ENCODE assay signal across 10 mouse cellular contexts in genomic region chr6:29915836-29916235, GRCm38 (mm10). TPM values are rescaled to one million over a fixed set of nuclear protein-coding genes. Genes with fewer than 3 reads are reported as not detected.
DNase-seq lines count a peak whose midpoint lies in the region; ATAC-seq and TF ChIP-seq lines count a peak whose summit lies in the region.
"Had no signal": no experiment of that assay in that cellular context is flagged by ENCODE, and none has a peak within 500 bp of the region (broad histone marks: within the 10 kb centered on the region; RNA-seq: fewer than 3 reads in every experiment).

No protein-coding gene starts in this region.

- no peak for TF ChIP-seq CTCF in midbrain, postnatal 0 days (IDR thresholded peaks at IDR 0.05)

- WGBS in heart, embryonic 15.5 days: 46% methylated on average over 9 of the region's 9 CpGs
- 31% methylated on average over 9 of the region's 9 CpGs for WGBS in midbrain, embryonic 10.5 days
- 31% methylated on average over 9 of the region's 9 CpGs for WGBS in midbrain, postnatal 0 days
- 40% methylated on average over 9 of the region's 9 CpGs for WGBS in embryonic facial prominence, embryonic 15.5 days
- WGBS in neural tube, embryonic 15.5 days: 33% methylated on average over 9 of the region's 9 CpGs

- H3K9me3 ChIP-seq in heart, embryonic 15.5 days (replicated peaks): no peaks in the 10 kb centered on the region
- H3K9me3 ChIP-seq in midbrain, embryonic 10.5 days (replicated peaks): no peaks in the 10 kb centered on the region
- no peaks in the 10 kb centered on the region for H3K9me3 ChIP-seq in midbrain, postnatal 0 days (ENCODE audit: low read length)
- H3K9me3 ChIP-seq in embryonic facial prominence, embryonic 15.5 days (replicated peaks): no peaks in the 10 kb centered on the region
- no peaks in the 10 kb centered on the region for H3K9me3 ChIP-seq in neural tube, embryonic 15.5 days (replicated peaks)

- no peaks in the 10 kb centered on the region for H3K36me3 ChIP-seq in heart, embryonic 15.5 days
- H3K36me3 ChIP-seq in midbrain, embryonic 10.5 days: no peaks in the 10 kb centered on the region
- H3K36me3 ChIP-seq in midbrain, postnatal 0 days (ENCODE audit: insufficient read depth, low read length): no peaks in the 10 kb centered on the region
- H3K36me3 ChIP-seq in embryonic facial prominence, embryonic 15.5 days: no peaks in the 10 kb centered on the region
- H3K36me3 ChIP-seq in neural tube, embryonic 15.5 days: peaks cover 3% of the 10 kb centered on the region; the same call in 1 of the 2 replicates

- peak overlapping the region; percentile 85 for H3K4me2 ChIP-seq in heart, embryonic 15.5 days
- no peak overlapping the region for H3K4me2 ChIP-seq in midbrain, postnatal 0 days (ENCODE audit: low read depth, low read length, poor library complexity, severe bottlenecking)
- H3K4me2 ChIP-seq in embryonic facial prominence, embryonic 15.5 days (replicated peaks): peak overlapping the region; percentile 97; the same call in 1 of the 2 replicates
- H3K4me2 ChIP-seq in neural tube, embryonic 15.5 days: peak overlapping the region; percentile 77

- no peak overlapping the region for H3K27ac ChIP-seq in heart, embryonic 15.5 days
- no peak overlapping the region for H3K27ac ChIP-seq in midbrain, embryonic 10.5 days (replicated peaks)
- no peak overlapping the region for H3K27ac ChIP-seq in midbrain, postnatal 0 days (ENCODE audit: low read depth, low read length)
- no peak overlapping the region for H3K27ac ChIP-seq in embryonic facial prominence, embryonic 15.5 days (replicated peaks)
- no peak overlapping the region for H3K27ac ChIP-seq in neural tube, embryonic 15.5 days (replicated peaks)

- H3K4me1 ChIP-seq in heart, embryonic 15.5 days (replicated peaks): peaks cover 13% of the 10 kb centered on the region
- peaks cover 13% of the 10 kb centered on the region for H3K4me1 ChIP-seq in midbrain, embryonic 10.5 days
- no peaks in the 10 kb centered on the region for H3K4me1 ChIP-seq in midbrain, postnatal 0 days (ENCODE audit: insufficient read depth, low read length)
- peaks cover 14% of the 10 kb centered on the region for H3K4me1 ChIP-seq in embryonic facial prominence, embryonic 15.5 days
- peaks cover 9% of the 10 kb centered on the region for H3K4me1 ChIP-seq in neural tube, embryonic 15.5 days

- H3K27me3 ChIP-seq in heart, embryonic 15.5 days: no peaks in the 10 kb centered on the region
- peaks cover 49% of the 10 kb centered on the region for H3K27me3 ChIP-seq in midbrain, embryonic 10.5 days (ENCODE audit: low read depth, poor library complexity, severe bottlenecking)
- peaks cover 5% of the 10 kb centered on the region for H3K27me3 ChIP-seq in midbrain, postnatal 0 days (ENCODE audit: insufficient read depth, low read length)
- H3K27me3 ChIP-seq in embryonic facial prominence, embryonic 15.5 days: peaks cover 6% of the 10 kb centered on the region; the same call in 1 of the 2 replicates
- peaks cover 26% of the 10 kb centered on the region for H3K27me3 ChIP-seq in neural tube, embryonic 15.5 days (replicated peaks)

- no peak for ATAC-seq in heart, embryonic 15.5 days (replicated peaks; ENCODE audit: insufficient number of reproducible peaks, insufficient read depth, low FRiP score, low read depth)
- ATAC-seq in midbrain, postnatal 0 days (ENCODE audit: low FRiP score): no peak
- no peak for ATAC-seq in embryonic facial prominence, embryonic 15.5 days (ENCODE audit: insufficient number of reproducible peaks, low FRiP score, low TSS enrichment, low read depth)
- no peak for ATAC-seq in neural tube, embryonic 15.5 days (ENCODE audit: low FRiP score)

- H3K9ac ChIP-seq in heart, embryonic 15.5 days: no peak overlapping the region
- H3K9ac ChIP-seq in midbrain, postnatal 0 days (replicated peaks; ENCODE audit: low read length, poor library complexity, severe bottlenecking): no peak overlapping the region
- no peak overlapping the region for H3K9ac ChIP-seq in embryonic facial prominence, embryonic 15.5 days
- no peak overlapping the region for H3K9ac ChIP-seq in neural tube, embryonic 15.5 days (replicated peaks)

- H3K4me3 ChIP-seq in heart, embryonic 15.5 days: peak overlapping the region; percentile 71; the same call in 1 of the 2 replicates
- H3K4me3 ChIP-seq in midbrain, embryonic 10.5 days: peak overlapping the region; percentile 77; the same call in 1 of the 2 replicates
- H3K4me3 ChIP-seq in midbrain, postnatal 0 days (ENCODE audit: low read depth, low read length): no peak overlapping the region
- no peak overlapping the region for H3K4me3 ChIP-seq in embryonic facial prominence, embryonic 15.5 days (replicated peaks)
- no peak overlapping the region for H3K4me3 ChIP-seq in neural tube, embryonic 15.5 days (replicated peaks)

- no peak for DNase-seq in heart, adult 18-20 months
- no peak for DNase-seq in midbrain, embryonic 10.5 days (ENCODE audit: low spot score)
- DNase-seq in midbrain, postnatal 0 days (ENCODE audit: low spot score): no peak
- DNase-seq in gastrocnemius, postnatal 4 days (ENCODE audit: low spot score in 2 of 2): no peak
- DNase-seq: adrenal gland, adult 2 months; cerebellum, adult 11-12 months; right cerebral cortex, postnatal 4 days had no signal

RNA-seq across cellular contexts. Expression of gene Strip2, which starts 1.0 kb away (rescaled TPM):
- 53.2 and 63.1 TPM in 2 replicates for polyA plus RNA-seq in heart, embryonic 15.5 days (2015; fragmentation: Nextera tagmentation; extraction: Ambion mirVana)
- 10 to 100 TPM; 53.5 to 55.1 TPM for total RNA-seq in heart, adult 18-20 months (2021)
- polyA plus RNA-seq in midbrain, embryonic 10.5 days (2016; fragmentation: Nextera tagmentation; extraction: Ambion mirVana): 0.65 TPM in 2 replicates
- 12.5 and 13.3 TPM in 2 replicates for total RNA-seq in midbrain, postnatal 0 days (2014; rRNA removed)
- polyA plus RNA-seq in midbrain, postnatal 0 days (2015; fragmentation: Nextera tagmentation; extraction: Ambion mirVana): 5.2 and 5.8 TPM in 2 replicates
- polyA plus RNA-seq in embryonic facial prominence, embryonic 15.5 days (2015; fragmentation: Nextera tagmentation; extraction: Ambion mirVana): 1.0 and 1.1 TPM in 2 replicates
- 4.6 and 4.8 TPM in 2 replicates for polyA plus RNA-seq in neural tube, embryonic 15.5 days (2015; fragmentation: Nextera tagmentation; extraction: Ambion mirVana)
- total RNA-seq in gastrocnemius, postnatal 4 days (2021): 10 to 100 TPM; 10.3 to 10.9 TPM

Comparison
In these comparisons a context has a peak if more than half of its experiments do, and no peak if none do; other contexts are left out.
1. H3K4me3 ChIP-seq: peak in heart, embryonic 15.5 days (single experiment) and midbrain, embryonic 10.5 days (single experiment); none in midbrain, postnatal 0 days (single experiment), embryonic facial prominence, embryonic 15.5 days (single experiment) and neural tube, embryonic 15.5 days (single experiment).